Mouse (Mus musculus) T-helper 1 cell (primary cell): ENCODE results near the gene Phb2.

Source experiments
- in situ Hi-C: fragments of 300-600 bp; cut with MboI, MseI; formaldehyde crosslinking; loops from one replicate; pipeline ENCODE4 v1.15.1; 2025; ENCODE audit warnings: high pct_unique_total_duplicates

Phb2 gene

GRCm38 (mm10) chr6:124718703-124719102 lies 6.6 kb downstream of the Phb2 start:
- in situ Hi-C loops = loop anchor here (25.0 kb wide), 1 partner anchor 1906 kb away; the partner anchor contains the start of genes Foxj2 and Slc2a3

- in situ Hi-C loops = loop anchor here (25.0 kb wide), 1 partner anchor 1907 kb away; the partner anchor contains the start of genes Foxj2 and Slc2a3
Measured at GRCm38 (mm10) chr6:124719354-124719978, 7.3 kb downstream of the Phb2 start.

- in situ Hi-C loops = loop anchor here (25.0 kb wide), 1 partner anchor 1909 kb away; the partner anchor contains the start of genes Foxj2 and Slc2a3
Measured at GRCm38 (mm10) chr6:124720904-124721303, 8.8 kb downstream of the Phb2 start.

- in situ Hi-C loops = loop anchor here (25.0 kb wide), 1 partner anchor 1911 kb away; the partner anchor contains the start of genes Foxj2 and Slc2a3
Measured at GRCm38 (mm10) chr6:124722876-124723473, 10.8 kb downstream of the Phb2 start.

- in situ Hi-C loops = loop anchor here (25.0 kb wide), 1 partner anchor 1911 kb away; the partner anchor contains the start of genes Foxj2 and Slc2a3
Measured at GRCm38 (mm10) chr6:124723541-124723940, 11.4 kb downstream of the Phb2 start.

GRCm38 (mm10) chr6:124724472-124724871 lies 12.3 kb downstream of the Phb2 start:
- in situ Hi-C loops = loop anchor here (25.0 kb wide), 1 partner anchor 1912 kb away; the partner anchor contains the start of genes Foxj2 and Slc2a3

- in situ Hi-C loops = no loop called here
Measured at GRCm38 (mm10) chr6:124728621-124729020, 16.5 kb downstream of the Phb2 start.

GRCm38 (mm10) chr6:124729850-124730705 lies 17.9 kb downstream of the Phb2 start:
- in situ Hi-C loops = no loop called here

- in situ Hi-C loops = no loop called here
Measured at GRCm38 (mm10) chr6:124731038-124731437, 18.9 kb downstream of the Phb2 start.

GRCm38 (mm10) chr6:124732476-124733370 lies 20.6 kb downstream of the Phb2 start:
- in situ Hi-C loops = no loop called here

GRCm38 (mm10) chr6:124734417-124734816 lies 22.3 kb downstream of the Phb2 start:
- in situ Hi-C loops = no loop called here

- in situ Hi-C loops = no loop called here
Measured at GRCm38 (mm10) chr6:124737040-124737439, 24.9 kb downstream of the Phb2 start.

GRCm38 (mm10) chr6:124738511-124739023 lies 26.4 kb downstream of the Phb2 start, which contains the start of gene Ptpn6:
TSS of gene Ptpn6 (minus strand) at chr6:124738714.
- in situ Hi-C loops = no loop called here

- in situ Hi-C loops = no loop called here
Measured at GRCm38 (mm10) chr6:124739231-124739796, 27.2 kb downstream of the Phb2 start.

- in situ Hi-C loops = no loop called here
Measured at GRCm38 (mm10) chr6:124740211-124740887, 28.2 kb downstream of the Phb2 start.

- in situ Hi-C loops = no loop called here
Measured at GRCm38 (mm10) chr6:124740888-124741761, 29.0 kb downstream of the Phb2 start, which contains the start of gene Grcc10. TSS of gene Grcc10 (minus strand) at chr6:124741374.

GRCm38 (mm10) chr6:124741842-124742241 lies 29.7 kb downstream of the Phb2 start:
- in situ Hi-C loops = no loop called here

GRCm38 (mm10) chr6:124742839-124743514 lies 30.8 kb downstream of the Phb2 start:
- in situ Hi-C loops = no loop called here
